Mouse (Mus musculus) Patski (cell line): ENCODE results near the gene Bst2. TPM values are rescaled to one million over a fixed set of nuclear protein-coding genes. Genes with fewer than 3 reads are reported as not detected.
A peak's percentile ranks its signal among the peaks of the same experiment; 100 is the strongest.

Experiments used
- ATAC-seq: fragments of 100-300 bp; one replicate; pipeline ENCODE4 v1.8.0; 2021
- CTCF ChIA-PET: fragments of 350-600 bp; sonication (Branson Sonifier 250); formaldehyde crosslinking; loops from one replicate; lab custom pipeline; 2022; ENCODE audit warnings: inconsistent platforms; lab: Charles Lee
- POLR2A ChIA-PET: fragments of 350-600 bp; sonication (Branson Sonifier 250); formaldehyde crosslinking; loops from one replicate; lab custom pipeline; 2022; ENCODE audit warnings: antibody characterized with exemption, inconsistent platforms; lab: Charles Lee
- DNase-seq: peaks from one replicate; pipeline ENCODE4 v3.0.0-alpha.2; 2011; ENCODE audit warnings: low read depth, low spot score
- H3K27me3 ChIP-seq: fragments of 371-371 bp; one replicate; pipeline ENCODE4 v1.5.1; 2021
- CTCF ChIP-seq: fragments of 100-300 bp; IDR thresholded peaks from one replicate; pipeline ENCODE4 v1.5.1; 2021
- in situ Hi-C: fragments of 300-500 bp; cut with MboI; formaldehyde crosslinking; loops from 3 replicates; pipeline ENCODE4 v1.11.1; 2018; ENCODE audit warnings: low pct_unique_long_range_greater_than_20kb, mixed read lengths
- polyA plus RNA-seq: library from polyadenylated mRNA; unstranded; gene quantifications from one replicate; pipeline ENCODE4 v1.2.3, GENCODE M21; 2021

Bst2 gene
- polyA plus RNA-seq, 1 experiment from 2014 or later = 141 TPM

GRCm38 (mm10) chr8:71507589-71508104 is 29.6 kb downstream of the Bst2 start:
- in situ Hi-C loops = no loop called here
- CTCF ChIA-PET = interaction anchor here (0.9 to 4.0 kb wide), 5 partner anchors 9 to 30 kb away, joined by 4 to 22 read pairs (median 9); no protein-coding TSS in a partner anchor
- H3K27me3 ChIP-seq = peaks cover 24% of the 10 kb centered on the region

GRCm38 (mm10) chr8:71505979-71506378 is 31.3 kb downstream of the Bst2 start:
- in situ Hi-C loops = no loop called here
- DNase-seq = no peak
- no peak for TF ChIP-seq CTCF
- H3K27me3 ChIP-seq = peaks cover 16% of the 10 kb centered on the region
- ChIA-PET CTCF (interaction anchor here (1.0 to 1.6 kb wide), 4 partner anchors 9 to 25 kb away, joined by 3 to 5 read pairs (median 4); no protein-coding TSS in a partner anchor), POLR2A (interaction anchor here (1.3 kb wide), 1 partner anchor 18 kb away, joined by 4 read pairs; the partner anchor contains the start of gene Gtpbp3)
- no peak for ATAC-seq

More at GRCm38 (mm10) chr8:71507589-71508104, 29.6 kb downstream of the Bst2 start:
- POLR2A ChIA-PET = interaction anchor here (0.8 kb wide), 1 partner anchor 22 kb away, joined by 3 read pairs; no protein-coding TSS in a partner anchor
- peak; percentile 17 for ATAC-seq
- DNase-seq = no peak
- no peak for TF ChIP-seq CTCF

GRCm38 (mm10) chr8:71505326-71505725 is 31.9 kb downstream of the Bst2 start:
- ATAC-seq (peak; percentile 56), DNase-seq (no peak)
- ChIA-PET CTCF (interaction anchor here (1.1 to 1.6 kb wide), 3 partner anchors 9 to 26 kb away, joined by 3 to 4 read pairs (median 3); no protein-coding TSS in a partner anchor), POLR2A (interaction anchor here (1.3 kb wide), 1 partner anchor 17 kb away, joined by 4 read pairs; the partner anchor contains the start of gene Gtpbp3)
- H3K27me3 ChIP-seq = peaks cover 12% of the 10 kb centered on the region
- in situ Hi-C loops = no loop called here
- no peak for TF ChIP-seq CTCF

GRCm38 (mm10) chr8:71504349-71504748 is 32.9 kb downstream of the Bst2 start:
- in situ Hi-C loops = no loop called here
- CTCF ChIA-PET = no interaction called here

GRCm38 (mm10) chr8:71498816-71499690 is 38.2 kb downstream of the Bst2 start:
- DNase-seq (no peak), ATAC-seq (no peak)
- TF ChIP-seq CTCF = no peak
- in situ Hi-C loops = no loop called here
- H3K27me3 ChIP-seq = no peaks in the 10 kb centered on the region
- ChIA-PET POLR2A (no interaction called here), CTCF (interaction anchor here (0.9 to 1.9 kb wide), 3 partner anchors 10 to 57 kb away, joined by 3 to 8 read pairs (median 7); no protein-coding TSS in a partner anchor)

More at GRCm38 (mm10) chr8:71504349-71504748, 32.9 kb downstream of the Bst2 start:
- DNase-seq (no peak), ATAC-seq (no peak)
- H3K27me3 ChIP-seq = peaks cover 12% of the 10 kb centered on the region
- no peak for TF ChIP-seq CTCF
- POLR2A ChIA-PET = interaction anchor here (0.6 kb wide), 1 partner anchor 13 kb away, joined by 6 read pairs; no protein-coding TSS in a partner anchor

GRCm38 (mm10) chr8:71497881-71498501 is 39.3 kb downstream of the Bst2 start:
- in situ Hi-C loops = no loop called here
- no peak for ATAC-seq
- no peak for DNase-seq

GRCm38 (mm10) chr8:71497077-71497645 is 40.1 kb downstream of the Bst2 start:
- ATAC-seq = no peak
- in situ Hi-C loops = no loop called here
- TF ChIP-seq CTCF = no peak
- CTCF ChIA-PET = interaction anchor here (0.9 to 3.5 kb wide), 4 partner anchors 9 to 36 kb away, joined by 3 to 23 read pairs (median 7); no protein-coding TSS in a partner anchor
- POLR2A ChIA-PET = interaction anchor here (0.9 kb wide), 1 partner anchor 32 kb away, joined by 3 read pairs; the partner anchor contains the start of gene Mrpl34
- no peaks in the 10 kb centered on the region for H3K27me3 ChIP-seq
- no peak for DNase-seq

More at GRCm38 (mm10) chr8:71497881-71498501, 39.3 kb downstream of the Bst2 start:
- no peaks in the 10 kb centered on the region for H3K27me3 ChIP-seq
- ChIA-PET CTCF (interaction anchor here (1.5 to 3.5 kb wide), 3 partner anchors 11 to 21 kb away, joined by 7 to 23 read pairs (median 8); no protein-coding TSS in a partner anchor), POLR2A (no interaction called here)
- no peak for TF ChIP-seq CTCF

- no peaks in the 10 kb centered on the region for H3K27me3 ChIP-seq
- peak; percentile 23 for ATAC-seq
- DNase-seq = no peak
- ChIA-PET POLR2A (interaction anchor here (0.9 to 1.4 kb wide), 3 partner anchors 12 to 31 kb away, joined by 3 to 4 read pairs (median 3); partner anchors contain the start of gene Mrpl34), CTCF (interaction anchor here (0.9 to 3.5 kb wide), 5 partner anchors 9 to 37 kb away, joined by 3 to 23 read pairs (median 3); no protein-coding TSS in a partner anchor)
- in situ Hi-C loops = no loop called here
- TF ChIP-seq CTCF = no peak
These were observed 40.8 kb downstream of the Bst2 start for GRCm38 (mm10) chr8:71496481-71496880.

GRCm38 (mm10) chr8:71495811-71496210 is 41.4 kb downstream of the Bst2 start:
- H3K27me3 ChIP-seq = no peaks in the 10 kb centered on the region
- ATAC-seq (no peak), DNase-seq (no peak)
- ChIA-PET CTCF (interaction anchor here (0.7 to 3.5 kb wide), 10 partner anchors 10 to 91 kb away, joined by 3 to 23 read pairs (median 4); partner anchors contain the start of gene Ccdc194), POLR2A (interaction anchor here (1.3 to 1.4 kb wide), 2 partner anchors 12 to 23 kb away, joined by 3 to 4 read pairs; no protein-coding TSS in a partner anchor)
- in situ Hi-C loops = no loop called here
- TF ChIP-seq CTCF = no peak
